Mouse (Mus musculus) hindbrain, embryonic 16.5 days (tissue): ENCODE measurements at regions not wholly inside any gene's neighbourhood (a gene's known extent, or its start where the extent isn't known, plus 50 kb on each side); places are given as distances from the start of the nearest gene placed in this dataset.
"Not testable (repeated sequence)": the region's sequence is repeated elsewhere in the genome, so short reads cannot be mapped to it uniquely, and the experiment has no call there.

Experiments
- ATAC-seq: fragments of 200-750 bp; cut with Nextera tagmentation; 2 replicates; pipeline ENCODE4 v1.8.0; 2017; ENCODE audit warnings: moderate TSS enrichment, moderate library complexity
- H3K27ac ChIP-seq: fragments of 300-500 bp; sonication (generic); 2 replicates; pipeline ENCODE4 v1.5.1; 2014; ENCODE audit warnings: low read depth, mild to moderate bottlenecking, control low read depth, low read length, moderate library complexity
- H3K27me3 ChIP-seq: fragments of 300-500 bp; sonication (generic); replicated peaks from 2 replicates; pipeline ENCODE4 v1.6.1; 2014; ENCODE audit warnings: low read length; ENCODE audit not compliant: control insufficient read depth, insufficient read depth
- H3K36me3 ChIP-seq: fragments of 300-500 bp; sonication (generic); 2 replicates; pipeline ENCODE4 v1.6.1; 2014; ENCODE audit warnings: mild to moderate bottlenecking, low read length, moderate library complexity, mixed read lengths; ENCODE audit not compliant: control insufficient read depth, insufficient read depth
- H3K4me1 ChIP-seq: fragments of 300-500 bp; sonication (generic); 2 replicates; pipeline ENCODE4 v1.6.1; 2014; ENCODE audit warnings: low read depth, low read length; ENCODE audit not compliant: control insufficient read depth, insufficient read depth
- H3K4me2 ChIP-seq: fragments of 300-500 bp; sonication (generic); 2 replicates; pipeline ENCODE4 v1.6.1; 2014; ENCODE audit warnings: mild to moderate bottlenecking, low read length, control low read depth, moderate library complexity
- H3K4me3 ChIP-seq: fragments of 300-500 bp; sonication (generic); 2 replicates; pipeline ENCODE4 v1.5.1; 2014; ENCODE audit warnings: mild to moderate bottlenecking, low read length, control low read depth, moderate library complexity
- H3K9ac ChIP-seq: fragments of 300-500 bp; sonication (generic); 2 replicates; pipeline ENCODE4 v1.6.1; 2014; ENCODE audit warnings: low read depth, mild to moderate bottlenecking, control low read depth, low read length, moderate library complexity
- H3K9me3 ChIP-seq: fragments of 300-500 bp; sonication (generic); 2 replicates; pipeline ENCODE4 v1.6.1; 2014; ENCODE audit warnings: mild to moderate bottlenecking, low read length, moderate library complexity; ENCODE audit not compliant: control insufficient read depth
- WGBS: fragments of 180-500 bp; shearing (Covaris S2); extraction: QIAGEN DNeasy Blood & Tissue Kit; methylation state at CpG from one replicate; pipeline ENCODE4 v1.1.7; 2014; 5-methylcytosine and 5-hydroxymethylcytosine counted together

- no peaks in the 10 kb centered on the region for H3K27me3 ChIP-seq
- H3K9ac ChIP-seq, result no peak overlapping the region; the same call in 1 of the 2 replicates
- 0 out of 2 replicates have a peak overlapping the region, but pooled peaks have one; percentile 9 for H3K27ac ChIP-seq
- WGBS, result 60% methylated on average over 7 of the region's 7 CpGs
- no peaks in the 10 kb centered on the region for H3K9me3 ChIP-seq
- peak; percentile 44 for ATAC-seq
- no peak overlapping the region for H3K4me3 ChIP-seq
- H3K36me3 ChIP-seq, result no peaks in the 10 kb centered on the region
- no peaks in the 10 kb centered on the region for H3K4me1 ChIP-seq
- H3K4me2 ChIP-seq, result no peak overlapping the region
These were observed 77.9 kb downstream of the Gm5426 start for GRCm38 (mm10) chr10:96214285-96214684.

GRCm38 (mm10) chr10:96214946-96215345 is 78.5 kb downstream of the Gm5426 start:
- Histone ChIP-seq H3K9ac (no peak overlapping the region), H3K9me3 (no peaks in the 10 kb centered on the region), H3K4me2 (no peak overlapping the region), H3K4me1 (no peaks in the 10 kb centered on the region), H3K4me3 (no peak overlapping the region), H3K27me3 (no peaks in the 10 kb centered on the region), H3K27ac (no peak overlapping the region), H3K36me3 (no peaks in the 10 kb centered on the region)
- peak; percentile 43; the same call in 1 of the 2 replicates for ATAC-seq
- WGBS, result 71% methylated on average over 6 of the region's 6 CpGs

GRCm38 (mm10) chr10:96220731-96221130 is 84.3 kb downstream of the Gm5426 start:
- Histone ChIP-seq H3K36me3 (no peaks in the 10 kb centered on the region), H3K4me1 (no peaks in the 10 kb centered on the region), H3K4me2 (no peak overlapping the region), H3K4me3 (no peak overlapping the region), H3K9me3 (no peaks in the 10 kb centered on the region), H3K27me3 (no peaks in the 10 kb centered on the region), H3K9ac (no peak overlapping the region), H3K27ac (no peak overlapping the region)
- ATAC-seq, result no peak
- 86% methylated on average over 4 of the region's 4 CpGs for WGBS

- Histone ChIP-seq H3K4me1 (no peaks in the 10 kb centered on the region), H3K4me3 (no peak overlapping the region), H3K27ac (no peak overlapping the region), H3K9me3 (no peaks in the 10 kb centered on the region), H3K9ac (no peak overlapping the region), H3K36me3 (no peaks in the 10 kb centered on the region), H3K27me3 (no peaks in the 10 kb centered on the region), H3K4me2 (no peak overlapping the region)
- 91% methylated on average over 8 of the region's 8 CpGs for WGBS
- no peak for ATAC-seq
These were observed 94.0 kb downstream of the Gm5426 start for GRCm38 (mm10) chr10:96230391-96230790.

GRCm38 (mm10) chr10:96231309-96231708 is 94.9 kb downstream of the Gm5426 start:
- Histone ChIP-seq H3K4me3 (no peak overlapping the region), H3K36me3 (no peaks in the 10 kb centered on the region), H3K4me2 (no peak overlapping the region), H3K9me3 (no peaks in the 10 kb centered on the region), H3K9ac (no peak overlapping the region), H3K27me3 (no peaks in the 10 kb centered on the region), H3K27ac (no peak overlapping the region), H3K4me1 (no peaks in the 10 kb centered on the region)
- WGBS, result 90% methylated on average over 6 of the region's 6 CpGs
- no peak for ATAC-seq

GRCm38 (mm10) chr10:96232889-96233288 is 96.5 kb downstream of the Gm5426 start:
- 39% methylated on average over 1 of the region's 1 CpGs for WGBS
- H3K4me1 ChIP-seq, result no peaks in the 10 kb centered on the region

GRCm38 (mm10) chr10:96234564-96235412 is 98.4 kb downstream of the Gm5426 start:
- Histone ChIP-seq H3K27ac (no peak overlapping the region), H3K4me3 (no peak overlapping the region), H3K9ac (no peak overlapping the region), H3K36me3 (no peaks in the 10 kb centered on the region), H3K9me3 (no peaks in the 10 kb centered on the region), H3K4me1 (no peaks in the 10 kb centered on the region), H3K27me3 (no peaks in the 10 kb centered on the region), H3K4me2 (no peak overlapping the region)
- 68% methylated on average over 8 of the region's 10 CpGs for WGBS
- ATAC-seq, result no peak

More at GRCm38 (mm10) chr10:96232889-96233288, 96.5 kb downstream of the Gm5426 start:
- no peak overlapping the region for H3K27ac ChIP-seq
- H3K9ac ChIP-seq, result no peak overlapping the region
- no peaks in the 10 kb centered on the region for H3K27me3 ChIP-seq
- H3K9me3 ChIP-seq, result no peaks in the 10 kb centered on the region
- H3K4me2 ChIP-seq, result no peak overlapping the region
- no peak for ATAC-seq
- H3K4me3 ChIP-seq, result no peak overlapping the region
- H3K36me3 ChIP-seq, result no peaks in the 10 kb centered on the region

- H3K4me1 ChIP-seq, H3K9me3 ChIP-seq, H3K36me3 ChIP-seq, H3K4me2 ChIP-seq, H3K27ac ChIP-seq, H3K4me3 ChIP-seq, H3K27me3 ChIP-seq, ATAC-seq, H3K9ac ChIP-seq: not testable (repeated sequence)
- 81% methylated on average over 4 of the region's 4 CpGs for WGBS
These were observed 99.6 kb downstream of the Gm5426 start for GRCm38 (mm10) chr10:96236031-96236430.

GRCm38 (mm10) chr10:96236777-96237373 is 100.5 kb downstream of the Gm5426 start:
- WGBS, result 95% methylated on average over 6 of the region's 6 CpGs
- H3K9ac ChIP-seq, result no peak overlapping the region
- no peaks in the 10 kb centered on the region for H3K27me3 ChIP-seq
- no peak overlapping the region for H3K4me2 ChIP-seq
- no peak overlapping the region for H3K27ac ChIP-seq
- no peaks in the 10 kb centered on the region for H3K4me1 ChIP-seq
- H3K4me3 ChIP-seq, result no peak overlapping the region
- H3K36me3 ChIP-seq, result no peaks in the 10 kb centered on the region
- no peak for ATAC-seq
- H3K9me3 ChIP-seq, result no peaks in the 10 kb centered on the region
